Mouse (Mus musculus): ENCODE data around the gene Tceanc2.

The Tceanc2 gene

DNA sequence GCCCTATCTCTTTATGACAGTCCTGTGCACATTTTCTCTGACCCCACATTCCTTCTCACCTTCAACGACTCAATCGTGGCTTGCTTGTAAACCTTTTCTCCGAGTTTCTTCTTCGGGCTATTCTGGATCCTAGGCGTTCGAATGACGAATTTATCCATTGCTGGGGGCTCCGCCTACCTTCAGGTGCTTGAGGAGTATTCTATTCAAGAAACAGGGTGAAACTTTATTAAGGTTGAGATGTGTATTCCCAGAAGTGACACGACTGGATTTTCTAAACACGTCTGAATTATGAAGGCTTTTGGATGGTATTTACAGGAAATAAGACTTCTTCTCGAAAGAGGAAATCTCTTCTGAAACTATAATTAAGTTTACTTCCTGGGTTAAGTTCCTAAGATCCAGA is 1.4 kb downstream of the Tceanc2 start:
- DNase-seq = no peak

DNA sequence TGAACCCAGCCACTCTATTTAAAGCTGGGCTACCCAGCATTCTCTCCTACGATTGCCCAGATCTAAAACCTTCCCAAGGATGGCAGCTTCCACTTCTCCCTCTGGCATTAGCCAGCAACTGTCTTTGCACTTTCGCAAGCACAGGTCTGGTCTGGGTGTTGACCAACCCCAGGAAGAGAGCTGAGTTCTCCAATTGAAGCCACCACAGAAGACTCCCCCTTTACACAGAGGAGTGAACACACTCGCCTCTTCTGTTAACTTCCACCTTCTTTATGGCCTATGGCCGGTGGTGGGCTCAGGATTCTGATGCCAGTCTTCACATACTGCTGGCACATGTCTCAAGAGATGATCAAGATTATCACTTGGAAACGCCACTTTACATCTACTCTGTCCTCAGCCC is 11.1 kb downstream of the Tceanc2 start:
- no peak for DNase-seq

DNA sequence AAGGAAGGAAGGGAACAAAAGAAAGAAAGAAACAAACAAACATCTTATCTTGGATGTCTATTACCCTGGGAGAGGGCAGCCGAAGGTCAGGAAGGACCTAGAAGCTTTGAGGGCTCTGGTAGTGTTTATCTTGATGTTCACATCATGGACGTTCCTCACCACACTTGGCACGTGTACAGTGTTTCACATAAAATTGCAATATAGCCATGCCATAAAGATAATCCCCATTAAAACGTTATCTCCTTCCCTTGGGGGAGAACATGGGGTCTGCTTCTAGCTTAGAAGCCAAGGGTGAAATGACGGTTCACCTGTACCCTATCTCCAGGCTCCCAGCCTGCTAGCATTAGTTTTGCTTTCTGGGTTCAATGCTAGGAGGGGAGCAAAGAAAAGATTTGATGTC is 12.2 kb downstream of the Tceanc2 start:
- no peak for DNase-seq

DNA sequence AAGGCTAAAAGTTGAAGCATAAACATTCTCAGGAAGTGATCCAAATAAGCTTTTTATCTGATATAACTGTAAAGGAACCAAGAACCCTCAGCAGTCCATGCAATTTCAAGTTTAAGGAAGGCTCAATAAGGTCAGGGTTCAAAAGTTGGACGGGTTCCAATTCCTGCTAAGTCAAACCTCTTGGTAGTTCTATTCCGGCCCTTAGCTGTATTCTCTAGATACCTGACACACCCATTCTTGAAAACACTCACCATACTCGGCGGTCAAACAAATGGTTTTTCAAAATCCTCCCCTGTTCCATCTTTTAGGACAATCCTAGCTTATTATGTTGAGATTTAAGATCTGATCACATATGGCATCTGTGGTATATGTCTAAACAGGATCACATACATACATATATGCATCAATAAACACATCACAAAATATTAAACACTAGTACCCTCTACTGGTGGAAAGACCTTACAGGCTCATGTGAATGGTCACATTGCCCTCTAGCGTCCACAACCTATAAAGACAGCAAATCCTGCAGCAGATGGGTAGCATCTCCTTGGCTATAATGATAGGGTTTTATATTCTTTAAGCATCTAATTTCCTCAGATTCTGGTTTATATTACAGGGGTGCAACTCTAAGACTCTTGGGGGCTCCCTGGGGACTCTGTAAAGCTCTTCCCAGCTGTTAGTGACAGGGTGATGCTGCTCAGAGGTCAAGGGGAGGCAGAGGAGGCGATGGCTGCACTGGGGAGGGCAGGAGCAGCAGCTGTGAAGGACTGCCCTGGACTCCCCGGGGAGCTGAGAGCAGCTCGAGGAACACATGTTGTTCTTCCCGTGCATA is 14.9 kb downstream of the Tceanc2 start:
- DNase-seq = peak; percentile 55

DNA sequence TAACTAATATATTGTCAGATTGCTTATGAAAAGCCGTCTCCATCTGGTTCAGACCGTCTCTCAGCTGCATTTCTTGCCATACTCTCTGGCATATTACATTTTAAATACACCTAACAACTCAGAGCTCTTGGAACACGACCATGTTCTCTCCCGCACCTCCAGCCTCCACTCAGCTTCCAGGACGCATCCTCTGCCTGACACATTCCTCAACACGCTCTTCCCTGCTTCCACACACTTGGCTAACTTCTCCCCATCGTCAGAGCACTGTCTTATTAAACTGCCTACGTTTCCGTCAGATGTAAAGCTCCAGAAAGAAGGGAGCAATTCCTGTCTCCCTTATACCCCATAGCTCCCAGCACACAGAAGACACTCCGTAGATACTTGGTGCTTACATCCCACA is 15.6 kb downstream of the Tceanc2 start:
- no peak for DNase-seq

DNA sequence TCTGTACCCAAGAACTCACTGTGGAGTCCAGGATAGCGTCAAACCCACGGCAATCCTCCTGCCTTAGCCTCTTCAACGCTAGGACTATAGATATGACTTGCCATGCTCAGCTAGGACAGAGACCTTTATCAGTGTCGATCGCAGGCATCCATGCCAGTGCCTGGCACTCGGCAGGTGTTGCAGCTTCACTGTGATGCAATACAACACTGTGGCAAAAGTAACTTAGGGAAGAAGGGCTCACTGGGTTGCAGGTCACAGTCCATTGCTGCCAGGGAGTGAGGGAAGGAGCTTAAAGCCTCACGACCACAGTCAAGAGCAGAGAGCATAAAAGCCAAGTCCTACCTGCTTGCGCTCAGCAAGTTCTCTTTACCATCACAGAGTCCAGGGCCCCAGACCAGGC is 18.7 kb downstream of the Tceanc2 start:
- DNase-seq = no peak

DNA sequence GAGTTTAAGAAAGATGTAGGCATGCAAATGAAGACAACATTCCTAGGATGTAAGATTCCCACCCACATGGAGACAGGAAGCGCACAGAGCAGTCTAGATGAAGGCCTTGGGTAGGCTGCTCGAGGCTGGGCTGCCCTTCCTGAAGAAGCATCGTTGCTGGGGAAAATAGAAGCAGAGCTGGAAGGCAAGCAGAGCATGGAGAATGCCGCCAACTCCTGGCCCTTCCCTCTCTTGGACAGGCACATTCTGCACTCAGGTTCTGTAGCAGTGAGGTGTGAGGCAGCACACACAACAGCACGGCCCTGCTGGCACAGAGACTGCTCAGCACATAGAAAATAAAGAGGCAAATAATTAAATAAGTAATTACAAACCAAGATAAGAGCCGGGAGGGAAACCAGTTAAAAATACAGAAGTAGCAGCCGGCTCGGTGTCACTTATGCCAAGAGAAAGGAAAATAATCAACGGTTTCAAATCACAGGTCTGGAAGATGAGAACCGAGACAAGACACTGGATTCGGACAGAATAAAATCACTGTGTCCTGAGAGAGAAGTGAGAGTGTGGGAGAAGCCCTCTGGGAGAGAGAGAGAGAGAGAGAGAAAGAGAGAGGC is 19.6 kb downstream of the Tceanc2 start:
- DNase-seq = no peak

DNA sequence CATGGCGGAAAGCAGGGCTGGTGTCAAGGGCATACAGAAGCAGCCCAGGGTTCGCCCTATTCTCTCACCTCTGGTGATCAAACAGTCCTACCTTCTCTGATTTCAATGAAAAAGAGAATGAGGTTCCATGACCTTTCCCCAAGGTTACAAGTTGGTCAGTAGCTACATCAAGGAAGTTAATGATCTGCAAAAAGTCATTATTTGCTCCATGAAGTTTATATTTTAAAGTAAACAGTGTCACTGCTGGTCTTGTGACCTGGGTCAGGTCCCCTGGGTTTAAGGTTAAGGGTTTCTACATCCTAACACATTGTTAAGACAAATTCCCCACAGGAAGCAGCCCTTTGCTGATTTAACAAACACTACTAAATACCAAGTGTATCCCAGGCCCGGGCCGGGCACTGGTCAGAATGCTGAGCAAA is 21.9 kb downstream of the Tceanc2 start:
- DNase-seq = no peak

DNA sequence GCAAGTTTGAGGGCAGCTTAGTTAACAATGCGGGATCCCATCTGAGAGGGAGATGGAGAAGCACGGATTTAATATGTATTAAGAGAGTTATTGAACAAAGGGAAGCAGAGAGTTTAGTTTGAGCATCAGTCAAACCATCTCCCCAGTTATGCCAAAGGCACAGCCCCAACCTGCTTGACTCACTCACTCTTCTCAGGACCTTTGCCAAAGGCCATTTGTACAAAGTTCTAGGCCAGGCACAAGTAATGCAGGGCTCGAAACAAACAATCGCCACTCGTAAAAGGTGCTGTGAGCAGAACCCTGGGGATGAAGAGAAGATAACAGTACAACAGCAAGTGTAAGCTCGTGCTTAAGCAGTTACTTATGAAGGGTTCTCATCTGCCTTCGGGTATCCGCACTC is 26.3 kb downstream of the Tceanc2 start:
- no peak for DNase-seq

DNA sequence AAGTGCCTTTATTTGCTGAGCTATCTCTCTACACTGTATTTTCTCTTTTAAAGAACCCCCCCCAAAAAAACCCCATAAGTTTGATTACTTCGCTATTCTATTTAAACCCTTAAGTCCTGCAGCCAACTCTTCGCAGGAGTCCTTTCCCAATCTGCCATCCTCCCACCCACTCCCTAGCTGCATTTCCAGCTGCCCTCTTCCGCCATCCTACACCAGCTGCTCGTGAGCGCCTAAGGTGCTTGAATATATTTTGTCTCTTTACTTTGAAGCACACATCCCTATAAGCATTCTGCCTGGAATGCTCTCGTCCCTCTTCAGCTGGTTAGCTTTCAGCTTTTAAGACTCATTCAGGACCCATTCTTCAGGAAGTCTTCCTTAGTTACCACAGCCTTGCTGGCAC is 27.9 kb downstream of the Tceanc2 start:
- no peak for DNase-seq

DNA sequence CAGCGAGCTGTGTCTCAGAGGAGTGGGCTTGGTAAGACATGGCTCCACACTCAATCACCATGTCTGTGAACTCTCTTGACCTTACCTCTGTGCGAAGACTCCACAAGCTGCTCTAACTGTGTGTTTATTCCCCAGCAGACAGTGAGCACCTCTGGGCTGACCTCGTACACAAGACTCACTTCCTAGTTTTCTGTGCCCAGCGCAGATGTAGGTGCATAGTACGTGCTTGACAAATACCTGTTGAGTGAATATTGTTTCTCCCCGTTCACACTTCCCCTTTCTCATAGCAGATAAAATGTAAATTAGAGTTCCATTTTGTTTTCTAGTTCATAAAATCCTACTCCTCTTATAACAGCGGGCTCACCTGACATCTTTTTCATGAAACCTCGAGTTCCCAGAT is 35.4 kb downstream of the Tceanc2 start:
- no peak for DNase-seq

DNA sequence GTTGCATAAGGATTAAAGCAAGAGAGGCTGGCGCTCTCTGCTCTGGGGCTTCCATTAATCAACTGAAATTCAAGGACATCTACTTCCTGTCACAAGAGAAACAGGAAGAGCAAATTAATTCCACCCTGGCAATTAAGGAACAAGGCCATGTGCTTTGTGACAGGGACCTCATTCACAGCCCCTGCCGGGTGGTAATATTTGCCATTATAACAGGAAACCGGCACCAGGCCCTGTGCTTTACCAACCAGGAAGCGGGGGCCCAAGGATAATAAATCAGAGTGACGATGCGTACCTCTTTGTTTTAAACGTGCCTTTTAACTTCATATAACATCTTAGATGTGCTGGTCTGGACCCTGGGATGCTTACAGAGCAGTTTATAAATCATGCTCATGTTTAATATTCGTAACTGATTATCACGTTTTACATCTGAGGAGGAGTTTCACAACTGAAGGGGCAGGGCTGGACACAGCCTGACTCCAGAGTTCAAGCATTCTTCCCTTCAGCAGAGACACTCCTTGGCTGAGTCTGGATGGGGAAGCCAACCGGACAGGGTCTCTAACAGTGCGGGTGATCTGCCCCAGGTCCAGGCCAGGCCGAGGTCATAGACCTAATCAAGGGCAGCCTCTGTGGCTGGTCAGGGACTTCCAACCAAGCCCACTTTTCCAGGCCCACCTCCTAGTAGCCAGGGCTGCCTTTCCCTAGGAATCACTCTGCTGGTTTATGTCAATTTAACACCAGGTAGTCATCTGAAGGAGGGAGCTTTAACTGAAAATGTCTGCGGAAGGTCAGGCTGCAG is 38.9 kb downstream of the Tceanc2 start:
- no peak for DNase-seq

DNA sequence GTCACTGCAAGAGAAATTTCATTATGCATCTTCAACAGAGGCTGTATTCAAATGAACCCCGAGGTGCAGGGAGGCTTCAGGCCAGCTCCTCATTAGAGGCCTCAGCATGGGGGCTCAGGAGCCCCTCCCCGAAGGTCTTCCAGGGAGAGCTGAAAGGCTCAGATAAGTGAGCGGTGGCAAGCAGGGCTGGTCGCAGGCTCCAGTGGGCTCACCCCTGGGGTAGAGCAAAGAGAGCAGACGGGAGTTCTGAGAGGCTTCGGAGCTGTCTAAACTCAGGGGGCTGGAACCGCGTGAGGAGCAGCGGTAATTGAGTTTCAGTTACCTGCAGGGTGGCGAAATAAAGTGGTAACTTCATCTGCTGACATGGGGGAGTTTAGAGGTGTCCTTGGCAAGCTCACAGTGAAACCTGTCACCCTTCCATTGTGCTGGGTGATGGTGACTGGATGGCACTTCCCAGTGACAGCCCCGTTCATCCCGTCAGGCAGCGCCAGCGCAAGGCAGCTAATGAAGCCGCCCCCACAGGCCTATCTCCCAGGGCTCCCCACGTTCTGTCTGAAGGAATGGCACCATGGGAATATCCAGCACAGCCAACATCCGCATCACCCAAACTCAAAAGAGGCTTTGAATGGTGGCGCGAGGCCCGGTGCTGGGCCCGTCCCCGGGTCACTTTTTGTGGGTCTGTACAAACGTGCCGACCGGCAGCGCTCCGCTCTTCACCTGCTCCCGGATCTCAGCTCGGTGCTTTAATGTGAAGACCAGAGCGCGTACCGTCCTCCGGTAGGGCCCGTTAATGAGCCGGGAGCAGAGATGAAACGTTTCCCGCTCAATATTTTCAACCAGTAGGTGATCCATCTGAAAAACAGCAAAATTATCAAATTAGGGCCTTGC is 39.7 kb downstream of the Tceanc2 start:
- no peak for DNase-seq

DNA sequence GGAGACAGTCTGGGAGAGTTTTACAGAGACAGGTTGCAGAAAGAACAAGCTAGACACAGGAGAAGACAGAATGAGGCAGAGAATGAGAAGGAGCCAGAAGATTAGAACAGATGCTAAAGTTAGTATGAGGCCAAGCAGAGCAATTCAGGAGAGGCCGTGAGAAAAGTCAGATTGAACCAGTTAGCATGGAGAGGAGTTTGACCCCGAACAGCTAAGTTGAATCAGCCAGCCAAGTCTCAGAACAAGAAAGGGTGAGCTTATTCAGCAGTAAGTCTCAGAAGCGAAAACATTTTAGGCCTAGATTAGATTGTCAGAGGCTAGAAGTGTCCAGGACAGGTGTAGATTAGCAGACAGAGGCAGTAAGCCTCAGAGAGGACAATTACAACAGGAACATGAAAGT is 42.4 kb downstream of the Tceanc2 start:
- no peak for DNase-seq

DNA sequence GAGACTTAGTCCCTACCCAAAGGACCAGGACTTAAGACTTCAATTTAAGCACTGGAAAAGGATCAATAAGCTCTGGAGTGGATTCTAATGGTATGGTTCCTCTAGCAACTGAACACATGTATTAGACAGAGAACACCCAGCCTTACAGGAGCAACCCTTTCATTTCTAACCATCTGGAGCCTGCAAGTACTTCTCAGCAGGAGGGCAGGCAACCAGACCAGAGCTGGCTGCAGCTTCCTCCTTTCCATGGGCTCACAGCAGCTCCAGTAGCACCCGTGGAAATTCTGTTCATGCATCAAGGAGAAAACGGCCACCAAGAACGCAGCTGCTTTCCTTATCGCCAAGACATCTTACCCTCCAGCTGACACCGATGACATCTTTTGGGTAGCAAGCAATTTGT is 43.3 kb downstream of the Tceanc2 start:
- no peak for DNase-seq

DNA sequence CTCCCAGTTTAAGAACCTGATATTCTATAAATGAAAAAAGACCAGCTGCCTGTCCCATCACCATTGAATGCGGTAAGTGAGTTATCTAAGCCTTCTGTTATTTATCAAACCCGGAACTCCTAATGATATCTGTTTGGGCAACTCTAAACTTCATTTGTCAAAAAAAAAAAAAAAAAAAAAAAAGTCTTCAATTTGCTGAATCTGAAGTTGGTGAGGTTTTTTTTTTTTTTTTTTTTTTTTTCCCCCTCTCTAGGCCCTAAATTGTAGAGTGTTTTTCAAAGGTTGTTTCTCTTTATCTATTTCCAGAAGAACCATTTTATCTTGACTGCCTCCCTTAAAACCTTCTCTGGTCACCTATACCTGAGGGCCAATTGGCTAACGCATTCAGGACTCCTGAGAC is 44.0 kb downstream of the Tceanc2 start:
- DNase-seq = no peak

DNA sequence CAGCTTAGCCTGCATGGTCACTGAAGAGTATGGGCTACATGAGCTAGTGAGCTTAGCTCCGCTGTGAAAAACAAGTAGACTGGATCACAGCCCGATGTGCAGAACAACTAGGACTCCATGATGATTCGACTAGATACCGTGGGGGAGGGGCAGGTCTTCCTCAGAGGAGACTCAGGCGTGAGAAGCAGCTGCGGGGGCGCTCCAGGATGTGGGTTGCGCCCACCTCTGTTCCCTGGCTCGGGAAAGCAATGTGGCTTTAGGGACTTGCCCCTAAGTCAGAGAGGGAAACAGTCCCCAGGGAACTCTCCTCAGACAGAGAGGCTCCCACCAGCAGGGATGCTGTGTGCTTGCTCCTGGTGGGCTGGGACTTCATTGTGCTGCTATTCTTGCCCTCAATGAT is 48.4 kb downstream of the Tceanc2 start:
- DNase-seq = peak; percentile 34

DNA sequence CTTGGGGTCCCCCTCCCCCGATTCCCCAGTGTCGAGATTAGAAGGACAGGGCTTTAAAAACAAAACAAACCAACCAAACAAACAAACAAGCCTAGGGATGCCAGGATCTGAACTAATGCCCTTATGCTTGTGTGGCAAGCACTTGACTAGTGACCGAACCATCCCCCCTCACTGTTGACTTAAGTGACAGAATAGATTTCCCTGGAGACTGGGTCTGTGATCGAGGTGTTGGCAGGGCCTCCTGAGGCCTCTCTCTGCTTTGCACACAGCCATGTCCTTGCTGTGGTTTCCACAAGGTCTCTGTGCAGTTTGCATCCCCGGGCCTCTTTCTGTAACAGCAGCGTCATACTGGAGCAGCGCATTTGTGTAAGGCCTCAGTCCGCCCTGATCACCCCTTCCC is 49.5 kb downstream of the Tceanc2 start:
- no peak for DNase-seq

DNA sequence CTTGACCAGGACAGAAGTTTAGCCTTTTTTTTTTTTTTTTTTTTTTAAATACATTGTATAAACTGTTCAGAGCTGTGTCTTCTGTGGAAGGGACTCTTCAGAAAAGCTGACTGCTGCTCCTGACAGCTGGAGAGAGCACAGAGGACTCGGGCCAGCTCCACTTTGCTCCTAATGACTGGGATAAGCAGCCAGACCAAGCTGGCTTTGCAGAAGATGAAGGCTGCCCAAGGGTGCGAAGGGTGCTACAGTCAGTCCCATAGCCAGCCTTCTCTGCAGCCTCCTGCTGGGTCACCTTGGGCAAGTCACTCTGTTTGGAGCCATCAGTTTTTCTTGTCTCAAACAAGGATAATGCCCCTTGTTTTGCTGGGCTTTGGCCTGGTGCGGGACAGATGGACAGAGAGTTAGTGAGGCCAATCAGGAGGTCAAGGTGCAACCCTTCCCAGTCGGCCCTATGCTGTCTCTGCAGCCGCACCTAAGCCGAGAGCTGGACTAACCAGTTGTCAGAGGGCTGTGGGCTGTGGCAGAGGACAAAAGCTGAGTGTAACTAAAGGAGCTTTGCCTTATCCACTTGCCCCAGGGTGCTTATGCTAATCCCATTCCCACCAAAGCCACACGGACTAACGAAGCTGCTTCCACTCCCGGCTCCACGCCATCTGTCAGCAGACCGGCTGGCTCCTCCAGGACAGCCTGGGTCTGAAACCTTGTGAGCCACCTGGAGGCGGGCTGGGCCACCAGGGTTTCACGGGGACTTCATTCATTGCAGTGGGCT is 50.8 kb downstream of the Tceanc2 start:
- DNase-seq = no peak

DNA sequence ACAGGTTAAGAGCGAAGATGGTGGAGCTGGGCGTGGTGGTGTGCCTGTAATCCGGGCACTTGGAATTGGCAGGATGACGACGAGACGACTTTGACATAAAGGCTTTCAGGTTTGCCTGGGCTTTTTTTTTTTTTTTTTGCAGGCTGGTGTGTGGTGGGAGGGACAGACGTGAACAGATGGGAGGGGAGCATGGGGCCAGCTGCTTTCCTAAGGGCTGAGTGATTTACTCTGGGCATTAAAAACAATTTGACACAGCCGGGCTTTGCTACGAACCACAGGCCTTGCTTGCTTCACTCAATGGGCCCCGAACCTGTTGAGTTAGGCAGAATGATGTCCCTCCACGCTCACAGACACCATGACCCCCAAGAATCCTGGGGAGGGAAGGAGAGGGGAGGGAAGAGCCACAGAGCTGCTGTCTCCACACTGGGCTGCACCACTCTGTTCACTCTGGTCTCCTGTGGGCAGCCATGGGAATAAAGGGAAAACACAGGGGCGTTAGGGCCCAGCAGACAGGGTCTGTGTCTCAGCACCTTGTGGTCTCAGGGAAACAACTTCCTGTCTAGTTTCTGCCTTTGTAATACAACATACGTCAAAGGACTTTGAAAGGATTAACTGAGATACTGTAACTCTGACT is 51.9 kb downstream of the Tceanc2 start:
- DNase-seq = no peak

DNA sequence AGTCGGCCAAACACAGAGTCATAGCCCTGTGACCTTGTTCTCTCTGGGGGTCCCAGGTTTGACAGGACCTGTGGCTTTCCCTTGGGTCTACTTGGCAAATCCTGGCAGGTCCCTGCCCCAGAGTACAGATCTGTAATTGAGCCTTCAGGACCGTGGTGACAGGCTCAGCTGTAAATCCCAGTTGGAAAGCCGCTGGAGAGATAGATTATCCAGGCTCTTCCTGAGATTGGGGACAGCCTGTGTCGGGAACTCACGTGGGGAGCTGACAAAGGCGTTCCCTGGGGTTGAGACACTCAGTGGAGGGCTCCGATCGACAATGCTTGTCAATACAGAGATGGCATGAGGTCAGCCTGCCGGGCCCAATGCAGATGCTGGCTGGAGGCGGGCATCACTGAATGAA is 52.5 kb downstream of the Tceanc2 start:
- no peak for DNase-seq

DNA sequence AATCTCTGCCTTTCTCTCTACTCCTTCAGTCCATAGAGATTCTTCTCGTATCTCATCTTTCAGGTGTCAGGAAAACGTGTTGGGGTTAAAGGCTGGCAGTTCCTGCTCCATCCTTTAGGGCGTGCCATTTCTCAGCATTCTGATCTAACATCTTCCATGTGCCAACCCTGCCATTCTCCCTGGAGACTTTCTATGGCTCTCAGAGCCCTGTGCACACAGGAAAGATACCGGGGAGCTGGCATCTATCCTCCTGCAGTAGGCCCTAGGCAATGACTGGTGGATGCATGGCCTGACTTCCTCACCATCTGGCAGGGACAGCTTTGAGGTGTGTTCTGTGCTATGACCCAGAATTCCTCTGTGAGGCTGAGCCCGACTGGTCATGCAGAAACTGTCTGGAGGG is 53.8 kb downstream of the Tceanc2 start:
- no peak for DNase-seq
